Mouse (Mus musculus) olfactory bulb, adult 2 months (tissue): Measurements from ENCODE around the gene Vamp2. TPM values are rescaled to one million over a fixed set of nuclear protein-coding genes. Genes with fewer than 3 reads are reported as not detected.
A peak's percentile ranks its signal among the peaks of the same experiment; 100 is the strongest.

Source experiments
- H3K27ac ChIP-seq: fragments of 200-500 bp; 2 replicates; pipeline ENCODE4 v1.5.1; 2012; ENCODE audit warnings: low read depth, low read length; ENCODE audit not compliant: insufficient read depth
- H3K4me1 ChIP-seq: fragments of 200-500 bp; 2 replicates; pipeline ENCODE4 v1.6.1; 2012; ENCODE audit warnings: low read length; ENCODE audit not compliant: control insufficient read depth, insufficient read depth
- H3K4me3 ChIP-seq: fragments of 200-500 bp; 2 replicates; pipeline ENCODE4 v1.5.1; 2012; ENCODE audit warnings: mild to moderate bottlenecking, low read depth, low read length, moderate library complexity; ENCODE audit not compliant: insufficient read depth
- CTCF ChIP-seq: fragments of 200-500 bp; IDR thresholded peaks from 2 replicates; pipeline ENCODE4 v1.5.1; 2012; ENCODE audit warnings: low read depth, mild to moderate bottlenecking, low read length, moderate library complexity; ENCODE audit not compliant: insufficient read depth
- POLR2A ChIP-seq: fragments of 200-500 bp; IDR thresholded peaks from 2 replicates; pipeline ENCODE4 v1.6.1; 2012; ENCODE audit warnings: mild to moderate bottlenecking, low read depth, low read length, moderate library complexity; ENCODE audit not compliant: insufficient read depth
- WGBS: fragments of 180-500 bp; shearing (Covaris S2); methylation state at CpG from one replicate; pipeline ENCODE4 v1.1.7; 2018; 5-methylcytosine and 5-hydroxymethylcytosine counted together
- polyA plus RNA-seq: library from polyadenylated mRNA; stranded (reverse); fragments of >200 nt; gene quantifications from 2 replicates; pipeline ENCODE4 v1.2.4, GENCODE M21; 2012; ENCODE audit warnings: low replicate concordance; ENCODE audit not compliant: missing spikeins, insufficient read depth, insufficient read length

Gene Vamp2
- polyA plus RNA-seq, 1 experiment: 348 TPM

DNA sequence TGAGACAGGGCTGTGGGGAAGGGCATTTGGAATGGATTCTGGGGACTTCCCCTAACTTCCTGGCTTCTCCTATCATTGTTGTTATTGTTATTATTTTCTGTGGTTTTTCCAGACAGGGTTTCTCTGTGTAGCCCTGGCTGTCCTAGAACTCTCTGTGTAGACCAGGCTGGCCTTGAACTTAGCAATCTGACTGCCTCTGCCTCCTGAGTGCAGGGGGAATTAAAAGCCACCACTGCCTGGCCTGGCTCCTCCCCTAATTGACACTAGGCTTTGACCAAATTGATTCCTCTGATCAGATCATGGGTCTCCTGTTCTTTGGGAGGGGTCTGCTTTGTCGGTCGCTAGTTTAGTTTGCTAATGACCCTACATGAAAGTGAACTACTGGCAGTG lies 38.4 kb downstream of the Vamp2 start:
- Histone ChIP-seq H3K4me3 (no peak overlapping the region), H3K4me1 (peaks cover 6% of the 10 kb centered on the region; the same call in 1 of the 2 replicates), H3K27ac (no peak overlapping the region)
- WGBS: 61% methylated on average over 2 of the region's 2 CpGs
- TF ChIP-seq CTCF (no peak), POLR2A (no peak)

DNA sequence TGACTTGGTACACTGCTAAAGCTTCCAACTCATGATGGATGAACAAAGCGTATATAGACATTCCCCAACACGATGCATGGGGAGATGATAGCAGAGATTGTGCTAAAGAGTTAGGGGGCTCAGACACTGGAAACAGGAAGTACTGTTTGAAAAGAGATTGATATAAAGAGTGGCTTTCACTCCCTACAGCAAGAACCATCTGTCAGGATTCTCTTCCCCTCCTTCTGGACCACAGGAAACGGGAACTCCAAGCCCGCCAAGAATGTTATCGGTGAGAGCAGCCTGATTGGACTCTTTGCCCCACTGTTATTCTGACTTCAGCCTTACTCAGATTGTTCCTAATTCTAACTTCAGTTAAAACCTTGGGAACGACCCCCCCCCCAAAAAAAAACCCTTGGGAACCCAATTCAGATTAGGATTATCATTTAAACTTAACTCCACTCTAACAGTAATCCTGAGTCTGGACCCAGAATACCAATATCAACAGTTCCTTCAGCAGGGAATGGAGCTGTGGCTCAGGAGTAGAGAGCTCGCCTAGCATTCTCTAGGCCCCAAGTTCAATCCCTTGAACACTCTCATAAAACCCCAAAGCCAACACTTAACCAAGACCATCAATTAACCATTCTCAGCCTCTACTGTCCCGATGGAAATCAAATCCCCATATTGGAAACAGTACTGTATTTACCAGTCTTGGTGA lies 40.3 kb downstream of the Vamp2 start:
- Histone ChIP-seq H3K27ac (no peak overlapping the region), H3K4me1 (peaks cover 7% of the 10 kb centered on the region), H3K4me3 (no peak overlapping the region)
- TF ChIP-seq POLR2A (no peak), CTCF (no peak)
- WGBS: 78% methylated on average over 8 of the region's 8 CpGs

DNA sequence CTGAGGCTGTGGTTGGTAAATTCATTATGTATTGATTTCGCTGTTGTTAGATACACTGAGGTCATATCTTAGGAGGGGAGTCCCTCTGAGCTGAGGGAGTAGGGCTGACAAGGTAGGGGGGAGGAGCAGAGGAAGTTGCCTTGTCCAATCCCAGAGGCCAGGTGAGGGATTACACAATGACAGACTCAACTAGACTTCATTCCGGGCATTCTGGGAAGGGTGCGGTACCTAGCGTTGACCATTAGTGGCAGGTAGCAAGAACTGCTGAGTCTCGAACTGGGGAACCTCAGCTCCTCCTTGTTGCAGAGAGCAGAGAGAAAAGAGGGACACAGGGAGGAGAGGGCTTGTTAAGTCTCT lies 45.3 kb downstream of the Vamp2 start:
- Histone ChIP-seq H3K4me3 (peak overlapping the region; percentile 44), H3K27ac (no peak overlapping the region), H3K4me1 (peaks cover 13% of the 10 kb centered on the region)
- TF ChIP-seq POLR2A (no peak), CTCF (no peak)
- 34% methylated on average over 5 of the region's 5 CpGs for whole genome bisulfite sequencing

DNA sequence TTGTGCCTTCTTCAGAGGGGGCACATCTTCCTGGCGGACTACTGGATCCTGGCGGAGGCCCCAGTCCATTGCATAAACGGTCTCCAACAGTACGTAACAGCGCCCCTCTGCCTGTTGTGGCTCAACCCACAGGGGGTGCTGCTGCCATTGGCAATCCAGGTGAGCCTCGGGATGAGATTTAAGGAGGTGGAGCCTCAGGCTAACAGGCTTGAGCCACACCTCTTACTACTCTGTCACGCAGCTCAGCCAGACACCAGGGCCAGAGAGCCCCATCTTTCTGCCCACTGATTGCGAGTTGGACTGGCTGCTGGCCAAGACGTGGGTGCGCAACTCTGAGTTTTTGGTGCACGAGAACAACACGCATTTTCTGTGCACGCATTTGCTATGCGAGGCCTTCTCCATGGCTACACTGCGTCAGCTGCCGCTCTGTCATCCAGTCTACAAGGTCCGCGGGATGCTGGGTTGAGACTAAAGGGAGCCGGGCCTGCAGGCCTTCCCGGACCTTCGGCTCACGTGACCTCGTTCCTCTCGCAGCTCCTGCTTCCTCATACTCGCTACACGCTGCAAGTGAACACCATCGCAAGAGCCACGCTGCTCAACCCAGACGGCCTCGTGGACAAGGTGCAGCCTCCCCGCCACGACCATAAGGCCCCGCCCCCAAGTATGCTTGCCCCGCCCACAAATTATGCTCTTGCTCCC lies 45.8 kb downstream of the Vamp2 start:
- TF ChIP-seq CTCF: no peak
- TF ChIP-seq POLR2A: 0 out of 2 replicates have a peak, but pooled peaks have one; percentile 23
- WGBS: 4% methylated on average over 34 of the region's 34 CpGs
- no peak overlapping the region for H3K27ac ChIP-seq
- H3K4me3 ChIP-seq: peak overlapping the region; percentile 44
- peaks cover 13% of the 10 kb centered on the region for H3K4me1 ChIP-seq

DNA sequence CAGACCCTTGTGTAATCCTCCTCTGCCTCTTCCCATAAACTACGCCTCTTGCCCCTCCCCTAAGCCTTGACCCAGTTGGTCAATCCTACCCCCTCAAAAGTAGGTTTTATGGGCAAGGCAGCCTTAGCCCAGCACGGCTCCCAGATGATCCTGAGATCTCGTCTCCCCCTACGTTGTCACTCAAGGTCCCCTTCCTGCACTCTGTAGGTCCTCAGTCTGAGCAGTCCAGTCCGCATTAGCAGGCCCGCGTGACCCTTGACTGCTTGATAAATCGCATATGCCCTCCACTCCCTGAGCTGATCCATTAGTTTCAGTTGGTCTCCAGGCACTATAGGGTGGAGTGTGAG lies 46.3 kb downstream of the Vamp2 start:
- H3K4me1 ChIP-seq: peaks cover 13% of the 10 kb centered on the region
- WGBS: 51% methylated on average over 8 of the region's 8 CpGs
- TF ChIP-seq CTCF: no peak
- peak overlapping the region; percentile 44 for H3K4me3 ChIP-seq
- H3K27ac ChIP-seq: no peak overlapping the region

DNA sequence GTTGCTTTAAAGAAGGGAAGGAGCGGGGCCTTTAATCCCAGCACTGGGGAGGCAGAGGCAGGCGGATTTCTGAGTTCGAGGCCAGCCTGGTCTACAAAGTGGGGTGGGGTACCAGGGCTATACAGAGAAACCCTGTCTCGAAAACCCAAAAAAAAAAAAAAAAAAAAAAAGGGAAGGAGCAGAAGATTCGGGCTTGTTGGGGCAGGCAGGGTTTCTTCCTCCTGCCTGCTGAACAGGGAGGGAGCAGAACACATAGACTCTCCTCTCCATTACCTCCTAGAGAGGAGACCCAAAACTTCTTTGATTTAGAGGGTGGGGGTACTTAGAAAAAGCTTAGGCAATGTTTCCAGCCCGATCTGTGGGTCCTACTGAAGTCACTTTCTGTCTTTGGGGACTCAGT lies 47.1 kb downstream of the Vamp2 start:
- no peak for TF ChIP-seq POLR2A
- no peak for TF ChIP-seq CTCF
- 95% methylated on average over 6 of the region's 6 CpGs for WGBS
- H3K4me1 ChIP-seq: peaks cover 13% of the 10 kb centered on the region

More for the DNA sequence above, 47.1 kb downstream of the Vamp2 start:
- no peak overlapping the region for H3K27ac ChIP-seq
- no peak overlapping the region for H3K4me3 ChIP-seq

Other genes with a start within 250 kb of the Vamp2 start
- gene Ndel1, start 216.6 kb upstream of the Vamp2 start, polyA plus RNA-seq: not detected in 2 replicates
- gene Rnf222, start 199.9 kb upstream of the Vamp2 start, polyA plus RNA-seq: not detected in 2 replicates
- 1,027 and 1,979 TPM in 2 replicates for gene Rpl26, start 186.9 kb upstream of the Vamp2 start, polyA plus RNA-seq
- gene Odf4, start 161.4 kb upstream of the Vamp2 start, polyA plus RNA-seq: not detected in 2 replicates
- not detected in 2 replicates for gene Arhgef15, start 131.0 kb upstream of the Vamp2 start, polyA plus RNA-seq
- not detected in 2 replicates for gene Slc25a35, start 120.4 kb upstream of the Vamp2 start, polyA plus RNA-seq
- gene Rangrf, start 113.3 kb upstream of the Vamp2 start, polyA plus RNA-seq: not detected in 2 replicates
- gene Pfas, start 80.0 kb upstream of the Vamp2 start, polyA plus RNA-seq: not detected in 2 replicates
- gene Ctc1, start 72.6 kb upstream of the Vamp2 start, polyA plus RNA-seq: not detected in 2 replicates
- not detected in 2 replicates for gene Aurkb, start 42.8 kb upstream of the Vamp2 start, polyA plus RNA-seq
- not detected in 2 replicates for gene Borcs6, start 28.8 kb upstream of the Vamp2 start, polyA plus RNA-seq
- gene Tmem107, start 17.7 kb upstream of the Vamp2 start, polyA plus RNA-seq: not detected in 2 replicates
- gene Per1, start 6.7 kb downstream of the Vamp2 start, polyA plus RNA-seq: not detected in 2 replicates
- not detected in 2 replicates for gene Hes7, start 31.9 kb downstream of the Vamp2 start, polyA plus RNA-seq
- gene 9130213A22Rik, start 34.1 kb downstream of the Vamp2 start, polyA plus RNA-seq: not detected in 2 replicates
- not detected in 2 replicates for gene Aloxe3, start 37.4 kb downstream of the Vamp2 start, polyA plus RNA-seq
- not detected in 2 replicates for gene Alox12b, start 68.5 kb downstream of the Vamp2 start, polyA plus RNA-seq
- not detected in 2 replicates for gene Alox8, start 109.4 kb downstream of the Vamp2 start, polyA plus RNA-seq
- not detected in 2 replicates for gene Gucy2e, start 148.5 kb downstream of the Vamp2 start, polyA plus RNA-seq
- gene Cntrob, start 235.3 kb downstream of the Vamp2 start, polyA plus RNA-seq: not detected in 2 replicates
- gene Trappc1, start 235.5 kb downstream of the Vamp2 start, polyA plus RNA-seq: not detected in 2 replicates
- not detected in 2 replicates for gene Kcnab3, start 237.8 kb downstream of the Vamp2 start, polyA plus RNA-seq